Mouse (Mus musculus) midbrain, embryonic 11.5 days (tissue): ENCODE data around the gene Sh3d19. TPM values are rescaled to one million over a fixed set of nuclear protein-coding genes. Genes with fewer than 3 reads are reported as not detected.

Experiments
- ATAC-seq: fragments of 200-750 bp; cut with Nextera tagmentation; 2 replicates; pipeline ENCODE4 v1.8.0; 2017; ENCODE audit warnings: moderate TSS enrichment, moderate library complexity; ENCODE audit not compliant: low FRiP score
- DNase-seq: peaks from one replicate; pipeline ENCODE4 v3.0.0; 2015; ENCODE audit warnings: low spot score; ENCODE audit errors: missing footprints
- H3K27ac ChIP-seq: fragments of 300-500 bp; sonication (generic); 2 replicates; pipeline ENCODE4 v1.5.1; 2014; ENCODE audit warnings: low read depth, low read length
- H3K27me3 ChIP-seq: fragments of 300-500 bp; sonication (generic); 2 replicates; pipeline ENCODE4 v1.6.1; 2014; ENCODE audit warnings: mild to moderate bottlenecking, low read length, moderate library complexity, mixed read lengths; ENCODE audit not compliant: control insufficient read depth, insufficient read depth
- H3K36me3 ChIP-seq: fragments of 300-500 bp; sonication (generic); 2 replicates; pipeline ENCODE4 v1.6.1; 2014; ENCODE audit warnings: mild to moderate bottlenecking, low read length, moderate library complexity, mixed read lengths; ENCODE audit not compliant: control insufficient read depth, insufficient read depth
- H3K4me1 ChIP-seq: fragments of 300-500 bp; sonication (generic); 2 replicates; pipeline ENCODE4 v1.6.1; 2014; ENCODE audit warnings: low read length; ENCODE audit not compliant: control insufficient read depth, insufficient read depth
- H3K4me2 ChIP-seq: fragments of 300-500 bp; sonication (generic); 2 replicates; pipeline ENCODE4 v1.6.1; 2014; ENCODE audit warnings: mild to moderate bottlenecking, moderate library complexity
- H3K4me3 ChIP-seq: fragments of 300-500 bp; sonication (generic); 2 replicates; pipeline ENCODE4 v1.5.1; 2014; ENCODE audit warnings: low read depth, low read length
- H3K9ac ChIP-seq: fragments of 300-500 bp; sonication (generic); 2 replicates; pipeline ENCODE4 v1.6.1; 2014; ENCODE audit warnings: low read length
- H3K9me3 ChIP-seq: fragments of 300-500 bp; sonication (generic); 2 replicates; pipeline ENCODE4 v1.6.1; 2016; ENCODE audit warnings: low read length; ENCODE audit not compliant: control insufficient read depth
- WGBS: fragments of 180-500 bp; shearing (Covaris S2); extraction: QIAGEN DNeasy Blood & Tissue Kit; methylation state at CpG from one replicate; pipeline ENCODE4 v1.1.7; 2014; 5-methylcytosine and 5-hydroxymethylcytosine counted together
- polyA plus RNA-seq: library from polyadenylated mRNA; unstranded; fragments of >200 nt; fragmentation: Nextera tagmentation; extraction: Ambion mirVana; gene quantifications from 2 replicates; pipeline ENCODE4 v1.2.1, GENCODE M21; 2014

Sh3d19 gene
- 6.8 and 7.6 TPM in 2 replicates for polyA plus RNA-seq

- Histone ChIP-seq H3K4me2 (peak within 1 kb of the TSS; percentile 89), H3K4me1 (no peaks in the 10 kb centered on the region; the same call in 1 of the 2 replicates), H3K36me3 (no peaks in the 10 kb centered on the region), H3K9ac (peak within 1 kb of the TSS; percentile 83), H3K4me3 (peak within 1 kb of the TSS; percentile 65), H3K27me3 (no peaks in the 10 kb centered on the region), H3K9me3 (no peaks in the 10 kb centered on the region), H3K27ac (no peak within 1 kb of the TSS)
- DNase-seq: peak; percentile 96
- ATAC-seq: peak; percentile 92
- WGBS: 1% methylated on average over 56 of the region's 73 CpGs
Measured at GRCm38 (mm10) chr3:85970742-85971598, at the start of gene Sh3d19. Gene Sh3d19 (plus strand): TSS chr3:85971109.

- no peak for ATAC-seq
Measured at GRCm38 (mm10) chr3:85922331-85922730, 48.6 kb upstream of the Sh3d19 start.

GRCm38 (mm10) chr3:85923343-85923742 is 47.6 kb upstream of the Sh3d19 start:
- H3K4me3 ChIP-seq: no peak overlapping the region
- H3K27ac ChIP-seq: no peak overlapping the region
- no peaks in the 10 kb centered on the region for H3K27me3 ChIP-seq
- H3K9ac ChIP-seq: no peak overlapping the region
- H3K36me3 ChIP-seq: no peaks in the 10 kb centered on the region
- H3K4me2 ChIP-seq: no peak overlapping the region
- DNase-seq (peak; percentile 77), ATAC-seq (no peak)
- H3K4me1 ChIP-seq: no peaks in the 10 kb centered on the region
- WGBS: 67% methylated on average over 8 of the region's 8 CpGs
- no peaks in the 10 kb centered on the region for H3K9me3 ChIP-seq

More at GRCm38 (mm10) chr3:85922331-85922730, 48.6 kb upstream of the Sh3d19 start:
- no peak overlapping the region for H3K4me3 ChIP-seq
- H3K4me2 ChIP-seq: no peak overlapping the region
- no peaks in the 10 kb centered on the region for H3K36me3 ChIP-seq
- no peak overlapping the region for H3K9ac ChIP-seq
- H3K27ac ChIP-seq: no peak overlapping the region
- no peaks in the 10 kb centered on the region for H3K9me3 ChIP-seq
- peak; percentile 31 for DNase-seq
- no peaks in the 10 kb centered on the region for H3K4me1 ChIP-seq
- H3K27me3 ChIP-seq: no peaks in the 10 kb centered on the region
- 82% methylated on average over 3 of the region's 3 CpGs for WGBS

- Histone ChIP-seq H3K36me3 (no peaks in the 10 kb centered on the region), H3K4me3 (no peak overlapping the region), H3K4me2 (no peak overlapping the region), H3K4me1 (no peaks in the 10 kb centered on the region), H3K9ac (no peak overlapping the region), H3K9me3 (no peaks in the 10 kb centered on the region), H3K27ac (no peak overlapping the region), H3K27me3 (no peaks in the 10 kb centered on the region)
- peak; percentile 97 for DNase-seq
- ATAC-seq: peak; percentile 73; the same call in 1 of the 2 replicates
- 46% methylated on average over 18 of the region's 18 CpGs for WGBS
Measured at GRCm38 (mm10) chr3:85923954-85924945, 46.7 kb upstream of the Sh3d19 start.

- no peak overlapping the region for H3K4me2 ChIP-seq
- no peak for ATAC-seq
- no peaks in the 10 kb centered on the region for H3K9me3 ChIP-seq
- no peak overlapping the region for H3K4me3 ChIP-seq
- WGBS: 86% methylated on average over 9 of the region's 9 CpGs
- no peaks in the 10 kb centered on the region for H3K36me3 ChIP-seq
- H3K27ac ChIP-seq: no peak overlapping the region
- H3K9ac ChIP-seq: no peak overlapping the region
- no peaks in the 10 kb centered on the region for H3K4me1 ChIP-seq
- DNase-seq: peak; percentile 19
- H3K27me3 ChIP-seq: no peaks in the 10 kb centered on the region
Measured at GRCm38 (mm10) chr3:85927296-85927695, 43.6 kb upstream of the Sh3d19 start.

GRCm38 (mm10) chr3:85928140-85928611 is 42.7 kb upstream of the Sh3d19 start:
- no peak overlapping the region for H3K27ac ChIP-seq
- ATAC-seq (no peak), DNase-seq (peak; percentile 79)
- H3K9ac ChIP-seq: no peak overlapping the region
- no peak overlapping the region for H3K4me2 ChIP-seq
- no peaks in the 10 kb centered on the region for H3K4me1 ChIP-seq
- no peaks in the 10 kb centered on the region for H3K9me3 ChIP-seq
- 87% methylated on average over 5 of the region's 5 CpGs for WGBS
- H3K4me3 ChIP-seq: no peak overlapping the region
- no peaks in the 10 kb centered on the region for H3K27me3 ChIP-seq
- no peaks in the 10 kb centered on the region for H3K36me3 ChIP-seq

GRCm38 (mm10) chr3:85929711-85930110 is 41.2 kb upstream of the Sh3d19 start:
- no peak overlapping the region for H3K4me2 ChIP-seq
- ATAC-seq (no peak), DNase-seq (peak; percentile 60)
- no peaks in the 10 kb centered on the region for H3K36me3 ChIP-seq
- no peaks in the 10 kb centered on the region for H3K4me1 ChIP-seq
- no peaks in the 10 kb centered on the region for H3K9me3 ChIP-seq
- H3K27me3 ChIP-seq: no peaks in the 10 kb centered on the region
- WGBS: 89% methylated on average over 5 of the region's 5 CpGs
- no peak overlapping the region for H3K9ac ChIP-seq
- H3K27ac ChIP-seq: no peak overlapping the region
- no peak overlapping the region for H3K4me3 ChIP-seq

- H3K4me1 ChIP-seq: no peaks in the 10 kb centered on the region
- H3K9me3 ChIP-seq: no peaks in the 10 kb centered on the region
- WGBS: 38% methylated on average over 11 of the region's 11 CpGs
- no peaks in the 10 kb centered on the region for H3K27me3 ChIP-seq
- H3K4me2 ChIP-seq: no peak overlapping the region
- H3K4me3 ChIP-seq: no peak overlapping the region
- DNase-seq (peak; percentile 75), ATAC-seq (no peak)
- H3K36me3 ChIP-seq: no peaks in the 10 kb centered on the region
- no peak overlapping the region for H3K9ac ChIP-seq
- H3K27ac ChIP-seq: no peak overlapping the region
Measured at GRCm38 (mm10) chr3:85930671-85931255, 40.1 kb upstream of the Sh3d19 start.
